Mouse (Mus musculus) testis, adult 2 months (tissue): ENCODE measurements at regions not wholly inside any gene's neighbourhood (a gene's known extent, or its start where the extent isn't known, plus 50 kb on each side); places are given as distances from the start of the nearest gene placed in this dataset.

Source experiments
- H3K27ac ChIP-seq: fragments of 200-500 bp; 2 replicates; pipeline ENCODE4 v1.5.1; 2012; ENCODE audit warnings: low read depth, low read length; ENCODE audit not compliant: control insufficient read depth, insufficient read depth
- H3K27me3 ChIP-seq: fragments of 200-500 bp; 2 replicates; pipeline ENCODE4 v1.6.1; 2012; ENCODE audit warnings: mild to moderate bottlenecking, low read length, moderate library complexity; ENCODE audit not compliant: control insufficient read depth, insufficient read depth
- H3K36me3 ChIP-seq: fragments of 200-500 bp; 2 replicates; pipeline ENCODE4 v1.6.1; 2012; ENCODE audit warnings: mild to moderate bottlenecking, low read length; ENCODE audit not compliant: control insufficient read depth, insufficient read depth
- H3K4me1 ChIP-seq: fragments of 200-500 bp; 2 replicates; pipeline ENCODE4 v1.6.1; 2012; ENCODE audit warnings: low read length; ENCODE audit not compliant: control insufficient read depth, insufficient read depth
- H3K4me3 ChIP-seq: fragments of 200-500 bp; 2 replicates; pipeline ENCODE4 v1.5.1; 2012; ENCODE audit warnings: low read depth, mild to moderate bottlenecking, low read length, moderate library complexity, mixed read lengths; ENCODE audit not compliant: control insufficient read depth
- CTCF ChIP-seq: fragments of 200-500 bp; IDR thresholded peaks from 2 replicates; pipeline ENCODE4 v1.5.1; 2012; ENCODE audit warnings: low read depth, mild to moderate bottlenecking, inconsistent platforms, low read length, moderate library complexity; ENCODE audit not compliant: control insufficient read depth, insufficient read depth, insufficient replicate concordance
- POLR2A ChIP-seq: fragments of 200-500 bp; IDR thresholded peaks from 2 replicates; pipeline ENCODE4 v1.6.1; 2012; ENCODE audit warnings: low read depth, mild to moderate bottlenecking, inconsistent platforms, low read length, moderate library complexity; ENCODE audit not compliant: control insufficient read depth

DNA sequence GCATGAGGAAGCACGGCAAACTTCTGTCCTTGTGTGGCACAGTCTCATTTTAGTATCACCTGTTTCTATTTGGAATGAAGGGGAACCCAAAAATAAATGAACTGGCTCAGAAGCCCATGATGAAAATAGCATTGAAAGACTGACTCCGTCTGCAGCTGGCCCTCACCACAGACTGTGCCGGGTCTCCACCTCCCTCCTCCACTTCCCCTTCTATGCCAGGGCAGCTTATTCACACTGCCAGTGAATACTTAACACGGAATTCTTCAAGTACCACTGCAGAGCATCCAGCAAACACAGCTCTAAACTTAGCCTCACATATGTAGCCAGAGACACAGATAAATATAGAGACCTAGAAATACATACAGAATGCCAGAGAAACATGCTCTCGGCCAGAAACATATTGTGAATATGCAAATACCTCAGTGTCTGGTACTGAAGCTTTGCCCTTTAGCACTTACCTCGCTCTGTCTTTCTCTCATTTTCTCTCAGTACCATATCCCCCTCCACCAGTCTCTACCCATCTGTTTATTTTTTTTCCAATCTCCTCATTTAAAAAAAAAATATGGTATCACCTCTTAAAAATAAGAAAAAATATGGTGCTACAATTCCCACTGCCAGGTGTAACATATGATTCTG lies 311.8 kb downstream of the Olfr1505 start:
- no peaks in the 10 kb centered on the region for H3K36me3 ChIP-seq
- TF ChIP-seq CTCF (no peak), POLR2A (no peak)
- H3K27me3 ChIP-seq: no peaks in the 10 kb centered on the region
- H3K27ac ChIP-seq: no peak overlapping the region
- H3K4me1 ChIP-seq: no peaks in the 10 kb centered on the region
- H3K4me3 ChIP-seq: no peak overlapping the region

- TF ChIP-seq CTCF (no peak), POLR2A (no peak)
- Histone ChIP-seq H3K4me1 (no peaks in the 10 kb centered on the region), H3K27ac (no peak overlapping the region), H3K4me3 (no peak overlapping the region), H3K27me3 (no peaks in the 10 kb centered on the region), H3K36me3 (no peaks in the 10 kb centered on the region)
These were observed 312.5 kb downstream of the Olfr1505 start for GRCm38 (mm10) chr19:14225787-14226186.

- Histone ChIP-seq H3K4me1 (no peaks in the 10 kb centered on the region), H3K27me3 (no peaks in the 10 kb centered on the region), H3K4me3 (no peak overlapping the region), H3K27ac (no peak overlapping the region), H3K36me3 (no peaks in the 10 kb centered on the region)
- TF ChIP-seq POLR2A (no peak), CTCF (no peak)
These were observed 313.2 kb downstream of the Olfr1505 start for GRCm38 (mm10) chr19:14226521-14226920.

- H3K27me3 ChIP-seq: no peaks in the 10 kb centered on the region
These were observed 330.2 kb downstream of the Olfr1505 start for GRCm38 (mm10) chr19:14243565-14243964.

DNA sequence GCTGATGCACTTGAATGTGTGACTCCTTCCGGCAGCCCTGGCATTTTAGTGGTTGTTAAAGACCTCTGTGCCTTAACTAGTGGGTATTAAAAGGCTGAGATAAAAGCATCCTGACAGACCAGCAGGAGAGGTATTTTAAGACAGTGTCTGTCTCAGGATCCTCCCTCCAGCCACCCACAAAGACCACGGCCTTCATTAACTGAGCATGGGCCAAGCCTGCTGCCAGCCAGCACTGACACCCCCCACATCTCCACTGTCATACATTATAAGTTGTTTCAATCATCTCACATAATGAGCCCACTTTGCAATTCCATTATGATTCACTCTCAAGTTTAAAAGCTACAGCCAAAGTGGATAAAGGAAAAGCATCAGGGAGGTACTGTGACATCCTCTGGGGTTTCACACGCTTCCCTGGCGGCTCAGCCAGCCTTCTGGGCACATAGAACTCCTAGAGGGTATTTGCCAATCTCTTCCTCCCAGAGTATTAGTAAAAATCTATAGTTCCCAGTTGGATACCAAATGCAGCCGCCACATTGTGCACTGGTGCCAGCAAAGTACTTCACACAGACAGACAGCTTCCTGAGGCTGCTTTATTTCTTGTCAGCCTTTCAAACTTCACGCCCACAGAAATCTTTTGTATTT lies 333.8 kb downstream of the Olfr1505 start:
- TF ChIP-seq CTCF (no peak), POLR2A (no peak)
- Histone ChIP-seq H3K4me1 (no peaks in the 10 kb centered on the region), H3K4me3 (no peak overlapping the region), H3K27ac (no peak overlapping the region), H3K36me3 (no peaks in the 10 kb centered on the region), H3K27me3 (no peaks in the 10 kb centered on the region)

More at GRCm38 (mm10) chr19:14243565-14243964, 330.2 kb downstream of the Olfr1505 start:
- Histone ChIP-seq H3K4me1 (no peaks in the 10 kb centered on the region), H3K4me3 (no peak overlapping the region), H3K27ac (no peak overlapping the region), H3K36me3 (no peaks in the 10 kb centered on the region)
- no peak for TF ChIP-seq POLR2A
- TF ChIP-seq CTCF: no peak

DNA sequence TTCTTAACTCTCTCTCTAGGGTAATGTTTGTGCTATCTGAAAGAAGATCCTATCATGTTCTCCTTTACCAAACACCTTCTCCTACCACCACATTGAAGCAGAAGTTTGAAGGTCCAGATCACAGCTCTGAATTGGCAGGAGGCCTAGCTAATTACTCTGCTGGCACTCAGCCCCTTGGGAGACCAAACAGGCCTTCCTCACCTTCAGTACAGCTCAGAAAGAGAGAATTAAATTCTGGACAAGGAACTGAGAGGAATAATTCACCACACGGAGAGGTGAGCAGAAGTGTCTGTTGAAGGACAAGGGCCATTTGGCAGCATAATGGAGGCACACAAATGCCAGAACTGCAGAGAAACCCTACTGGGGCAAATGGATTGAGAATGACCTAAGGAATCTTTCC lies 334.6 kb downstream of the Olfr1505 start:
- no peaks in the 10 kb centered on the region for H3K27me3 ChIP-seq

DNA sequence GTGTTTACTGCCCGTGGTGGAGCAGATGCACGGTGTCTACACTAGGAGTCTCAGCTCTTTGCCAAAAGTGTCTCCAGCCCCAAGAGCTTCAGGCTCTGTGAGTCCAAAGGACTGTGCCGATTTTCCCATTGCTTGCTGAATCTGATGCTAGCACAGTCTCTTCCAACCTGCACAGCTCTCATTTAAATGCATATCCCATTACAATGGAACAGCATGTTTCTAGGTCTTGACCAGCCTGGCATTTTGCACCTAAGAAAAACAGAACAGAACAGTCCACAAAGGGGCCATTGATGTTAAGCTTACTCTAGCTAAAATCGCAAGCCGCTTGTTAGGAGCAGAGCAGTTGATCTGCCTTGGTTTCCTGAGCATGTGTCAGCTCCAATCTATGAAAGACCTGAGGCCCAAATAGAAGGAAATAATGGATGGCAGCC lies 339.2 kb downstream of the Tle4 start:
- no peaks in the 10 kb centered on the region for H3K27me3 ChIP-seq
- no peak overlapping the region for H3K4me3 ChIP-seq
- no peak overlapping the region for H3K27ac ChIP-seq
- H3K4me1 ChIP-seq: no peaks in the 10 kb centered on the region
- no peak for TF ChIP-seq POLR2A
- TF ChIP-seq CTCF: no peak
- H3K36me3 ChIP-seq: no peaks in the 10 kb centered on the region

More for the DNA sequence above, 334.6 kb downstream of the Olfr1505 start:
- no peak for TF ChIP-seq CTCF
- TF ChIP-seq POLR2A: no peak
- Histone ChIP-seq H3K4me1 (no peaks in the 10 kb centered on the region), H3K36me3 (no peaks in the 10 kb centered on the region), H3K4me3 (no peak overlapping the region), H3K27ac (no peak overlapping the region)

GRCm38 (mm10) chr19:14259223-14259622 lies 338.6 kb downstream of the Tle4 start:
- Histone ChIP-seq H3K27me3 (no peaks in the 10 kb centered on the region), H3K27ac (no peak overlapping the region), H3K4me3 (no peak overlapping the region), H3K4me1 (no peaks in the 10 kb centered on the region), H3K36me3 (no peaks in the 10 kb centered on the region)
- TF ChIP-seq POLR2A: no peak
- no peak for TF ChIP-seq CTCF
